Mouse (Mus musculus): ENCODE measurements at regions not wholly inside any gene's neighbourhood (a gene's known extent, or its start where the extent isn't known, plus 50 kb on each side); places are given as distances from the start of the nearest gene placed in this dataset.
"Not testable (repeated sequence)": the region's sequence is repeated elsewhere in the genome, so short reads cannot be mapped to it uniquely, and the experiment has no call there.

DNA sequence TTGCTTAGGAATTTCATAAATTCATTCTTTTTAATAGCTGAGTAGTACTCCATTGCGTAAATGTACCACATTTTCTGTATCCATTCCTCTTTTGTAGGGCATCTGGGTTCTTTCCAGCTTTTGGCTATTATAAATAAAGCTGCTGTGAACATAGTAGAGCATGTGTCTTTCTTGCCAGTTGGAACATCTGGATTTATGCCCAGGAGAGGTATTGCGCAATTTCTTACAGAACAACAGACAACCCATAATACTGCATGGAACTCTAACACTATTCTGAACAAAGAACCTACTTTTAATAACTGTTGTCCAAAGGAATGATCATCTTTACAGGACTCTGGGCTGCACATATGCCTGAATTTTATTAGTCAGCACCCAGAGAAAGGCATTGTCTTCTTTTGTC, 373.4 kb downstream of the Casp12 start:
- not testable (repeated sequence) for DNase-seq

DNA sequence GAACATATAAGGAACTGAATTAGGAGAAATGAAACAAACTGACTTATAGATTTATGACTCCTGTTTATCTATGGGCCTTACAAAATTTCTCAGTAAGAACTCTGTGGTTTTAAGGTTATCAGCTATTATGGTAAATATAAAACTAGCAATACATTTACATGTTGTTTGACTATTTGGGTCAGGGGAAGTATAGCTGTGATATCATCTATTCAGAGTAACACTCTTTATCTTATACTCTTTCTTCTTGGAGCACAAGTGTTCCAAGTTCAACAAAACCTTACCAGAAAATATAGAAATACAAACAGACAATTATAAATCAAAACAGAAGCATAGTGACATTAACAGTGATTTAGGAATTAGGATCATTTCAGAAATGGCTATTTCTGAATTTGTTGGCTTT, 383.6 kb downstream of the Casp12 start:
- no peak for DNase-seq

GRCm38 (mm10) chr9:5752686-5753301, 407.6 kb downstream of the Casp12 start:
- DNase-seq = no peak

DNA sequence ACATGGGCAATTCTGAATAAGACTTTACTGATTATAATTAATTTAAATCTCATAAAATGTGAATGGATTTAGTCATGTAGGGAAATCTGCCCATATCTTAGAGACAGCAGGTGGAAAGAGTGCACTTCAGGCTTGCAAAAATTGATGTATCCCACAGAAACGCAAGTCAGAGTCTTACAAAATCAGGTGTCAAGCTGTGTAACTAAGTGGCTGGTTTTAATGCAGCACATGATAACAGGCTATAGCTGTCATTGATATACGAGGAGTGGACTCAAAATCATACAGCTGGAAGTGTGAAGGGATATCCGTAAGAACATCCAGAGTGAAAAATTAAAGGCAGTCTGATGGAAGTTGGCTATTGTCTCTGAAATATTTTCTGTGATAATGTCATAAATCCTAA, 408.6 kb downstream of the Casp12 start:
- no peak for DNase-seq

DNA sequence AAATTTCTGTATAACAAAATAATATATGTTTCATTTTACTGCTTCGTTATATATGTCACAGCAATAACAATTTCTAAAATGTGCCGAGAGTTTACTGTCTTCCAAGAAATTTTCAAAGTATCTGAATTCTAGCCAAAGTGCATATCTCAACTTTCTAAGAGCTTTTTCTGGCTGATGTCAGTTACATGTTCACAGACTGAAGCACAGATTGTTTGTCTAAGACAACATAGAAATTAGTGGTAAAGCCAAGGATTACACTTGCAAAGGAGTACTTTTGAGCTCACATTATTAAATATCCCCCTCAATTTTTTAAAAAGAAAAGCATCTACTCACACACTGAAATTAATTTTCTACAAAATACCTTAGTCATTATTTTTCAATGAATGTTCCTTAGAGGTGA, 407.2 kb upstream of the Pdgfd start:
- no peak for DNase-seq

DNA sequence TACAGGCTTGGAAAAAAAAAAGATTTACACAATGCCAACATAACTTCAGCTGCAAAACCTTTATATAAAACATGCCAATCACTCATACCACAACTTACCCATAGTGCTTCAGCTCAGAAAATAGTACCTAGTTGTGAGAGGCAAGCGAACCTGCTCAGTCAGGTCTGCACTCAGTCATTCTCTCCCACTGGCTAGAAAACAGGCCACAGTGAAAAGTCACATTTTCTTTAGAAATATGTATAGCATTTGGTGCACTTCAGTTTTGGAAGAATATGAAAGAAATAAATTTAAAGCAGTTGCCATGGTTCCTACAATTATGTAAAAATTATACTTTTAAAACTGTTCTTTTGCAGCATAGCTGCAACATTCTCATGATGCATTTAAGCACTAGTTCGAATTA, 398.5 kb upstream of the Pdgfd start:
- DNase-seq = no peak

DNA sequence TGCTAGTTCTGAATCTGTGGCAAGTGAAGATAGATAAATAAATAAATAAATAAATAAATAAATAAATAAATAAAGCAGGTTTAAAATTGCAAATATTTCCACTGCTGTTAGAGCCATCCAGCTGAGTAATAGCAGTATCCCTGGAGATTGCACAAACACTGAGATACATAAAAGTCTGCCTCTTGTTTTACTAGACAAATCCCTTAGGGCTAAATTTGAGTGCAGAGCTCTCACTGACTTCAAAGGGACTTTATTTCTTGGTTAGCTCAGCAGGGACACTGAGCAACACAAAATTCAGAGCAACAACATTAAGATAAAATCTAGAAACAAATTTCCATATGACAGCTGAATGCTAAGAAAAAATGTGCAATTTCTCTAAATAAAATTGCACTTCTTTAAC, 397.2 kb upstream of the Pdgfd start:
- DNase-seq = no peak

Measured in embryo, embryonic 11 days (tissue).